Mouse (Mus musculus): ENCODE measurements around the gene Cacna2d3. TPM values are rescaled to one million over a fixed set of nuclear protein-coding genes. Genes with fewer than 3 reads are reported as not detected.

Cacna2d3 gene
- total and polyA plus RNA-seq, 3 experiments: not detected

GRCm38 (mm10) chr14:29191426-29191825 lies 530.2 kb downstream of the Cacna2d3 start:
- in situ Hi-C loops (cut with MboI; ENCODE audit: low pct_ligation_motif_present, low pct_unique_long_range_greater_than_20kb, low sequenced_read_pairs) (no loop called here), dilution Hi-C loops (cut with MboI; ENCODE audit: extremely low pct_ligation_motif_present, extremely low pct_unique_long_range_greater_than_20kb, low sequenced_read_pairs) (no loop called here)
- no peak for DNase-seq (ENCODE audit: extremely low read depth)
- H3K4me3 ChIP-seq (replicated peaks in 1 of 3; ENCODE audit: low read depth in 2 of 3, low read length in 2 of 3, poor library complexity in 1 of 3): no peak overlapping the region
- no peaks in the 10 kb centered on the region for H3K4me1 ChIP-seq (ENCODE audit: control insufficient read depth in 1 of 2, insufficient read depth in 2 of 2)
- H3K9me3 ChIP-seq (replicated peaks; ENCODE audit: low read length): peaks cover 42% of the 10 kb centered on the region
- no peaks in the 10 kb centered on the region for H3K79me2 ChIP-seq (replicated peaks; ENCODE audit: control insufficient read depth, extremely low read depth, insufficient read depth, poor library complexity, severe bottlenecking)
- no peak overlapping the region for H3K9ac ChIP-seq (ENCODE audit: insufficient read depth, low read depth)
- no peak overlapping the region for H3K4me2 ChIP-seq (ENCODE audit: insufficient read depth, low read depth, poor library complexity, severe bottlenecking)
- H3K27me3 ChIP-seq (replicated peaks): no peaks in the 10 kb centered on the region
- no peaks in the 10 kb centered on the region for H3K36me3 ChIP-seq (replicated peaks in 1 of 2; ENCODE audit: control insufficient read depth in 1 of 2, insufficient read depth in 1 of 2, low read length in 1 of 2)
- no peak overlapping the region for H3K27ac ChIP-seq (ENCODE audit: insufficient read depth, low read depth)
- no peak for TF ChIP-seq TBP (conservative IDR thresholded peaks at IDR 0.05; ENCODE audit: low read depth, low read length)
- no peak for TF ChIP-seq ELF1 (IDR thresholded peaks at IDR 0.05; ENCODE audit: low read depth, low read length)
- TF ChIP-seq ZNF384 (IDR thresholded peaks at IDR 0.05; ENCODE audit: low read depth, low read length): no peak
- no peak for TF ChIP-seq MAZ (IDR thresholded peaks at IDR 0.05; ENCODE audit: low read depth, low read length)
- TF ChIP-seq MAX (IDR thresholded peaks at IDR 0.05; ENCODE audit: low read length): no peak
- TF ChIP-seq E2F4 (IDR thresholded peaks at IDR 0.05; ENCODE audit: insufficient replicate concordance, low read depth, low read length): no peak
- TF ChIP-seq NELFE (IDR thresholded peaks at IDR 0.05; ENCODE audit: low read depth, low read length): no peak
- no peak for TF ChIP-seq RAD21 (IDR thresholded peaks at IDR 0.05; ENCODE audit: low read depth, low read length)
- TF ChIP-seq POLR2A (IDR thresholded peaks at IDR 0.05; ENCODE audit: low read depth, low read length): no peak

GRCm38 (mm10) chr14:29183730-29184129 lies 537.9 kb downstream of the Cacna2d3 start:
- Histone ChIP-seq H3K9me3 (replicated peaks; ENCODE audit: low read length) (peaks cover 38% of the 10 kb centered on the region), H3K79me2 (replicated peaks; ENCODE audit: control insufficient read depth, extremely low read depth, insufficient read depth, poor library complexity, severe bottlenecking) (no peaks in the 10 kb centered on the region), H3K27me3 (replicated peaks) (no peaks in the 10 kb centered on the region), H3K4me1 (ENCODE audit: control insufficient read depth in 1 of 2, insufficient read depth in 2 of 2) (no peaks in the 10 kb centered on the region), H3K4me2 (ENCODE audit: insufficient read depth, low read depth, poor library complexity, severe bottlenecking) (no peak overlapping the region), H3K9ac (ENCODE audit: insufficient read depth, low read depth) (no peak overlapping the region), H3K4me3 (replicated peaks in 1 of 3; ENCODE audit: low read depth in 2 of 3, low read length in 2 of 3, poor library complexity in 1 of 3) (no peak overlapping the region), H3K27ac (ENCODE audit: insufficient read depth, low read depth) (no peak overlapping the region), H3K36me3 (replicated peaks in 1 of 2; ENCODE audit: control insufficient read depth in 1 of 2, insufficient read depth in 1 of 2, low read length in 1 of 2) (no peaks in the 10 kb centered on the region)
- in situ Hi-C loops (cut with MboI; ENCODE audit: low pct_ligation_motif_present, low pct_unique_long_range_greater_than_20kb, low sequenced_read_pairs) (no loop called here), dilution Hi-C loops (cut with MboI; ENCODE audit: extremely low pct_ligation_motif_present, extremely low pct_unique_long_range_greater_than_20kb, low sequenced_read_pairs) (no loop called here)
- DNase-seq (ENCODE audit: extremely low read depth): no peak
- TF ChIP-seq RAD21 (IDR thresholded peaks at IDR 0.05; ENCODE audit: low read depth, low read length) (no peak), JUND (conservative IDR thresholded peaks at IDR 0.05; ENCODE audit: low read depth, low read length) (no peak), PAX5 (IDR thresholded peaks at IDR 0.05; ENCODE audit: low read length) (no peak), USF2 (conservative IDR thresholded peaks at IDR 0.05; ENCODE audit: low read depth, low read length) (no peak), MAZ (IDR thresholded peaks at IDR 0.05; ENCODE audit: low read depth, low read length) (no peak), ZMIZ1 (IDR thresholded peaks at IDR 0.05; ENCODE audit: low read depth, low read length) (no peak), MXI1 (IDR thresholded peaks at IDR 0.05; ENCODE audit: low read depth, low read length) (no peak), MYC (IDR thresholded peaks at IDR 0.05; ENCODE audit: low read depth, low read length) (no peak), ELF1 (IDR thresholded peaks at IDR 0.05; ENCODE audit: low read depth, low read length) (no peak), RCOR1 (conservative IDR thresholded peaks at IDR 0.05; ENCODE audit: low read depth, low read length) (no peak), TCF12 (IDR thresholded peaks at IDR 0.05; ENCODE audit: low read depth, low read length) (no peak), POLR2AphosphoS2 (IDR thresholded peaks at IDR 0.05; ENCODE audit: low read depth, low read length) (no peak), NRF1 (IDR thresholded peaks at IDR 0.05; ENCODE audit: low read depth, low read length) (no peak), UBTF (IDR thresholded peaks at IDR 0.05; ENCODE audit: low read depth, low read length) (no peak), KAT2A (IDR thresholded peaks at IDR 0.05; ENCODE audit: insufficient replicate concordance, low read length) (no peak), IRF4 (IDR thresholded peaks at IDR 0.05; ENCODE audit: low read depth, low read length) (no peak), CTCF (conservative IDR thresholded peaks at IDR 0.05 in 1 of 2, IDR thresholded peaks at IDR 0.05 in 1 of 2; ENCODE audit: low read depth in 2 of 2, low read length in 2 of 2) (no peak), TBP (conservative IDR thresholded peaks at IDR 0.05; ENCODE audit: low read depth, low read length) (no peak), ZNF384 (IDR thresholded peaks at IDR 0.05; ENCODE audit: low read depth, low read length) (no peak)

Data from CH12.LX (cell line).